Mouse (Mus musculus) embryonic facial prominence, embryonic 15.5 days (tissue): Measurements from ENCODE around the gene Gm4779. TPM values are rescaled to one million over a fixed set of nuclear protein-coding genes. Genes with fewer than 3 reads are reported as not detected.
"Not testable (repeated sequence)": the region's sequence is repeated elsewhere in the genome, so short reads cannot be mapped to it uniquely, and the experiment has no call there.

Source experiments
- ATAC-seq: fragments of 200-750 bp; cut with Nextera tagmentation; 2 replicates; pipeline ENCODE4 v1.8.0; 2017; ENCODE audit warnings: low read depth, moderate TSS enrichment; ENCODE audit not compliant: insufficient number of reproducible peaks, low FRiP score, low TSS enrichment
- H3K27ac ChIP-seq: fragments of 300-500 bp; sonication (generic); replicated peaks from 2 replicates; pipeline ENCODE4 v1.5.1; 2015; ENCODE audit warnings: mild to moderate bottlenecking, inconsistent platforms
- H3K27me3 ChIP-seq: fragments of 300-500 bp; sonication (generic); 2 replicates; pipeline ENCODE4 v1.6.1; 2015; ENCODE audit warnings: inconsistent platforms
- H3K36me3 ChIP-seq: fragments of 300-500 bp; sonication (generic); 2 replicates; pipeline ENCODE4 v1.6.1; 2015; ENCODE audit warnings: mild to moderate bottlenecking, inconsistent platforms
- H3K4me1 ChIP-seq: fragments of 300-500 bp; sonication (generic); 2 replicates; pipeline ENCODE4 v1.6.1; 2015; ENCODE audit warnings: inconsistent platforms
- H3K4me2 ChIP-seq: fragments of 300-500 bp; sonication (generic); replicated peaks from 2 replicates; pipeline ENCODE4 v1.6.1; 2015; ENCODE audit warnings: mild to moderate bottlenecking, inconsistent platforms
- H3K4me3 ChIP-seq: fragments of 300-500 bp; sonication (generic); replicated peaks from 2 replicates; pipeline ENCODE4 v1.5.1; 2015; ENCODE audit warnings: mild to moderate bottlenecking, inconsistent platforms
- H3K9ac ChIP-seq: fragments of 300-500 bp; sonication (generic); 2 replicates; pipeline ENCODE4 v1.6.1; 2015; ENCODE audit warnings: inconsistent platforms
- H3K9me3 ChIP-seq: fragments of 300-500 bp; sonication (generic); replicated peaks from 2 replicates; pipeline ENCODE4 v1.6.1; 2016; ENCODE audit warnings: inconsistent platforms
- WGBS: fragments of 180-500 bp; shearing (Covaris S2); methylation state at CpG from one replicate; pipeline ENCODE4 v1.1.7; 2015; 5-methylcytosine and 5-hydroxymethylcytosine counted together
- polyA plus RNA-seq: library from polyadenylated mRNA; unstranded; fragments of >200 nt; fragmentation: Nextera tagmentation; extraction: Ambion mirVana; gene quantifications from 2 replicates; pipeline ENCODE4 v1.2.1, GENCODE M21; 2015

The Gm4779 gene
- 0.17 and 0.30 TPM in 2 replicates for polyA plus RNA-seq

GRCm38 (mm10) chrX:101794342-101794741, at the start of gene Gm4779, which contains the start of gene 8030474K03Rik:
Gene Gm4779, minus strand, starts transcription at chrX:101794423.
Gene 8030474K03Rik, plus strand, starts transcription at chrX:101794656.
- no peaks in the 10 kb centered on the region for H3K4me1 ChIP-seq
- H3K36me3 ChIP-seq = no peaks in the 10 kb centered on the region
- no peaks in the 10 kb centered on the region for H3K9me3 ChIP-seq
- H3K27me3 ChIP-seq = no peaks in the 10 kb centered on the region
- 94% methylated on average over 35 of the region's 35 CpGs for WGBS
- no peak for ATAC-seq
- no peak within 1 kb of the TSS for H3K4me2 ChIP-seq
- no peak within 1 kb of the TSS for H3K4me3 ChIP-seq
- H3K9ac ChIP-seq = no peak within 1 kb of the TSS
- H3K27ac ChIP-seq = no peak within 1 kb of the TSS

- H3K4me2 ChIP-seq, H3K4me3 ChIP-seq, H3K36me3 ChIP-seq, H3K4me1 ChIP-seq, H3K27me3 ChIP-seq, H3K27ac ChIP-seq, H3K9me3 ChIP-seq, H3K9ac ChIP-seq, ATAC-seq: not testable (repeated sequence)
Observed at GRCm38 (mm10) chrX:101819980-101820379, 25.8 kb upstream of the Gm4779 start.

- Histone ChIP-seq H3K4me1 (no peaks in the 10 kb centered on the region), H3K9ac (no peak overlapping the region), H3K36me3 (no peaks in the 10 kb centered on the region), H3K27ac (no peak overlapping the region), H3K9me3 (no peaks in the 10 kb centered on the region), H3K4me2 (no peak overlapping the region), H3K4me3 (no peak overlapping the region), H3K27me3 (peaks cover 6% of the 10 kb centered on the region)
- 50% methylated on average over 1 of the region's 1 CpGs for WGBS
- no peak for ATAC-seq
Observed at GRCm38 (mm10) chrX:101819163-101819562, 24.9 kb upstream of the Gm4779 start.

GRCm38 (mm10) chrX:101811750-101812149, 17.5 kb upstream of the Gm4779 start:
- Histone ChIP-seq H3K9ac (no peak overlapping the region), H3K9me3 (no peaks in the 10 kb centered on the region), H3K36me3 (no peaks in the 10 kb centered on the region), H3K4me2 (no peak overlapping the region), H3K4me1 (no peaks in the 10 kb centered on the region), H3K27me3 (peaks cover 4% of the 10 kb centered on the region; the same call in 1 of the 2 replicates), H3K4me3 (no peak overlapping the region), H3K27ac (no peak overlapping the region)
- 66% methylated on average over 3 of the region's 3 CpGs for WGBS
- ATAC-seq = no peak

GRCm38 (mm10) chrX:101805512-101805911, 11.3 kb upstream of the Gm4779 start:
- no peaks in the 10 kb centered on the region for H3K36me3 ChIP-seq
- no peak overlapping the region for H3K9ac ChIP-seq
- 36% methylated on average over 2 of the region's 2 CpGs for WGBS
- H3K27me3 ChIP-seq = peaks cover 5% of the 10 kb centered on the region; the same call in 1 of the 2 replicates
- H3K4me3 ChIP-seq = no peak overlapping the region
- H3K4me2 ChIP-seq = no peak overlapping the region
- no peaks in the 10 kb centered on the region for H3K4me1 ChIP-seq
- ATAC-seq = no peak
- no peaks in the 10 kb centered on the region for H3K9me3 ChIP-seq
- no peak overlapping the region for H3K27ac ChIP-seq

- H3K27me3 ChIP-seq = no peaks in the 10 kb centered on the region
- no peak overlapping the region for H3K9ac ChIP-seq
- no peak overlapping the region for H3K4me2 ChIP-seq
- no peaks in the 10 kb centered on the region for H3K36me3 ChIP-seq
- H3K4me3 ChIP-seq = no peak overlapping the region
- 39% methylated on average over 4 of the region's 4 CpGs for WGBS
- ATAC-seq = no peak
- H3K9me3 ChIP-seq = no peaks in the 10 kb centered on the region
- no peaks in the 10 kb centered on the region for H3K4me1 ChIP-seq
- H3K27ac ChIP-seq = no peak overlapping the region
Observed at GRCm38 (mm10) chrX:101791551-101791950, 2.7 kb downstream of the Gm4779 start.

- Histone ChIP-seq H3K4me1 (no peaks in the 10 kb centered on the region), H3K9ac (no peak overlapping the region), H3K9me3 (no peaks in the 10 kb centered on the region), H3K4me3 (no peak overlapping the region), H3K27ac (no peak overlapping the region), H3K4me2 (no peak overlapping the region), H3K27me3 (no peaks in the 10 kb centered on the region; the same call in 1 of the 2 replicates), H3K36me3 (no peaks in the 10 kb centered on the region)
- ATAC-seq = no peak
- 40% methylated on average over 5 of the region's 5 CpGs for WGBS
Observed at GRCm38 (mm10) chrX:101772035-101772434, 22.2 kb downstream of the Gm4779 start.

GRCm38 (mm10) chrX:101770307-101770706, 23.9 kb downstream of the Gm4779 start:
- no peak overlapping the region for H3K4me2 ChIP-seq
- no peaks in the 10 kb centered on the region for H3K36me3 ChIP-seq
- 56% methylated on average over 3 of the region's 3 CpGs for WGBS
- H3K27ac ChIP-seq = no peak overlapping the region
- H3K4me1 ChIP-seq = no peaks in the 10 kb centered on the region
- no peak overlapping the region for H3K9ac ChIP-seq
- H3K9me3 ChIP-seq = no peaks in the 10 kb centered on the region
- H3K27me3 ChIP-seq = no peaks in the 10 kb centered on the region; the same call in 1 of the 2 replicates
- no peak overlapping the region for H3K4me3 ChIP-seq
- no peak for ATAC-seq

- WGBS = 41% methylated on average over 2 of the region's 2 CpGs
- H3K27ac ChIP-seq = no peak overlapping the region
- H3K27me3 ChIP-seq = no peaks in the 10 kb centered on the region; the same call in 1 of the 2 replicates
- no peaks in the 10 kb centered on the region for H3K4me1 ChIP-seq
- H3K4me3 ChIP-seq = no peak overlapping the region
- no peaks in the 10 kb centered on the region for H3K9me3 ChIP-seq
- no peaks in the 10 kb centered on the region for H3K36me3 ChIP-seq
- ATAC-seq = no peak
- H3K9ac ChIP-seq = no peak overlapping the region
- H3K4me2 ChIP-seq = no peak overlapping the region
Observed at GRCm38 (mm10) chrX:101769478-101769877, 24.7 kb downstream of the Gm4779 start.

GRCm38 (mm10) chrX:101767280-101767679, 26.9 kb downstream of the Gm4779 start:
- ATAC-seq = no peak
- H3K4me2 ChIP-seq = no peak overlapping the region
- WGBS = 43% methylated on average over 7 of the region's 7 CpGs
- no peaks in the 10 kb centered on the region for H3K9me3 ChIP-seq
- no peak overlapping the region for H3K9ac ChIP-seq
- no peaks in the 10 kb centered on the region for H3K4me1 ChIP-seq
- H3K27ac ChIP-seq = no peak overlapping the region
- no peaks in the 10 kb centered on the region; the same call in 1 of the 2 replicates for H3K27me3 ChIP-seq
- H3K36me3 ChIP-seq = no peaks in the 10 kb centered on the region
- no peak overlapping the region for H3K4me3 ChIP-seq

- Histone ChIP-seq H3K4me2 (no peak overlapping the region), H3K36me3 (no peaks in the 10 kb centered on the region), H3K9ac (no peak overlapping the region), H3K4me1 (no peaks in the 10 kb centered on the region), H3K4me3 (no peak overlapping the region), H3K27ac (no peak overlapping the region), H3K27me3 (peaks cover 8% of the 10 kb centered on the region), H3K9me3 (no peaks in the 10 kb centered on the region)
- WGBS = 74% methylated on average over 4 of the region's 4 CpGs
- no peak for ATAC-seq
Observed at GRCm38 (mm10) chrX:101765111-101765510, 29.1 kb downstream of the Gm4779 start.

- no peak overlapping the region for H3K4me3 ChIP-seq
- no peak overlapping the region for H3K27ac ChIP-seq
- no peaks in the 10 kb centered on the region for H3K9me3 ChIP-seq
- H3K4me1 ChIP-seq = no peaks in the 10 kb centered on the region
- 73% methylated on average over 5 of the region's 5 CpGs for WGBS
- H3K9ac ChIP-seq = no peak overlapping the region
- ATAC-seq = no peak
- H3K27me3 ChIP-seq = peaks cover 10% of the 10 kb centered on the region
- H3K4me2 ChIP-seq = no peak overlapping the region
- no peaks in the 10 kb centered on the region for H3K36me3 ChIP-seq
Observed at GRCm38 (mm10) chrX:101764621-101765020, 29.6 kb downstream of the Gm4779 start.
